Mouse (Mus musculus) right cerebral cortex, postnatal 10 days (tissue): ENCODE results near the gene Gm17387.

Experiments used
- DNase-seq, 2 experiments: peaks; one replicate each; pipeline ENCODE4 v3.0.0; 2021; ENCODE audit warnings: low spot score in 2 of 2

The Gm17387 gene

GRCm38 (mm10) chr7:141047581-141048225 is 18.8 kb downstream of the Gm17387 start:
- peak; percentile 84 to 90 for DNase-seq

DNA sequence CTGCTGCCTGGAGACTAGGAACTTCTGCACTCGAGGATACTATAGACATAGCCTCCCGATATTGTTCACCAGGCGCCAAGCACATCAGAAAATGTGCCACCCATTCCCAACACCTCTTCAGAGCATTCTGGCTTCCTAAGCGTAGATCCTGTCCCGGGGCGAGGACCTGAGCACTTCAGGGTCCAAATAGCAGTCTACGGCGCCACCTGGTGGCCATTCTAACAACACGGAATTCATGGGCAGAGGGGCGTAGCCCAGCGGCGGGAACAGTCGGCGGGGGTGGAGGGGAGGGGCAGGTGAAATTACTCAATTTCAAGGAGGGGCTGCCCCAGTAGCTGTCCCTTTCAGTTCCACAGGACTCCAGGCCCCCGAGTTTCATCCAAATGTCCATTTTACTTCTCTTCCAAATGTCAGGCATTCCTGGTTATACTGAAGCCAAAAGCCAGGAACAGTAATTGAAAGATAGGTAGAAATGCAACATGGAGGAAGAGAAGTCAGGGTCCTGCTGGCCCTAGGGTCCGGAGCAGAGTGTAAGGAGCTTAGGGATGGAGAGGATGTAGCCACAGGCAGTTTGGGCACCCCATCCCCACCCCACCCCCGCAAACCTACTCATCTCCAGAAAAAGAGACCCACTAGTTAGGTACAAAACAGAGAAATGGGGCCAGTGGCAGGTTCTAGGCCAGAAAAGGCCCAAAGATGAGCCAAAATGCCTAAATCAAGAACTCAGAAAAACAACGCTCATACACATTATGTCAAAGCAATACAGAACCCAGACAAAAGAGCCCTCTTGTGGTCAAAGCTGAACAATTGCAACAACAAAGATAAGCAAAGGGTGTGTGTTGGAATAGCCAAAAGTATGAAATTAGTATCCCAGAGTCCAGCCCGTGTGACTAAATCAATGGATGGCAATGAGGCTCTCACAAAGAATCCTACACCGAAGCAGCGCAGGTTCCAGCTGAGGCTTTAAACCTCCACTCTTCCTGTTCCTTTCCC is 19.6 kb downstream of the Gm17387 start:
- DNase-seq: peak; percentile 92 to 94

GRCm38 (mm10) chr7:141049326-141049725 is 20.4 kb downstream of the Gm17387 start:
- DNase-seq: no peak

- no peak for DNase-seq
Observed at GRCm38 (mm10) chr7:141051060-141051685, 22.2 kb downstream of the Gm17387 start.

GRCm38 (mm10) chr7:141052016-141052415 is 23.1 kb downstream of the Gm17387 start:
- no peak for DNase-seq

DNA sequence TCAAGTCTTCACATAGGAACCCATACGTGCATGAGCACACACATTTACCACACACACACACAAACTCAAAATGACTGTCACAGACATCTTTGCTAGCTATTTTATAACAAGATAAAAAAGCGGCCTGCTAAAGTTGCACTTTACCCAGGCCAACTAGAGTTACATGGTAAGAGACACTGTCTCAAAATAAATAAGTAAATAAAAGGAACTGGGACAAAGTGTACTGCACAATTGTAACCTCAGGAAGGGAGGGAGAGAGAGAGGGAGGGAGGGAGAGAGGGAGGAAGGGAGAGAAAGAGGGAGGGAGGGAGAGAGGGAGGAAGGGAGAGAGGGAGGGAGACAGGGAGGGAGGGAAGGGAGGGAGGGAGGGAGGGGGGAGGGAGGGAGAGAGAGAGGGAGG is 23.5 kb downstream of the Gm17387 start:
- no peak for DNase-seq

- no peak for DNase-seq
Observed at GRCm38 (mm10) chr7:141055785-141056184, 26.9 kb downstream of the Gm17387 start.

DNA sequence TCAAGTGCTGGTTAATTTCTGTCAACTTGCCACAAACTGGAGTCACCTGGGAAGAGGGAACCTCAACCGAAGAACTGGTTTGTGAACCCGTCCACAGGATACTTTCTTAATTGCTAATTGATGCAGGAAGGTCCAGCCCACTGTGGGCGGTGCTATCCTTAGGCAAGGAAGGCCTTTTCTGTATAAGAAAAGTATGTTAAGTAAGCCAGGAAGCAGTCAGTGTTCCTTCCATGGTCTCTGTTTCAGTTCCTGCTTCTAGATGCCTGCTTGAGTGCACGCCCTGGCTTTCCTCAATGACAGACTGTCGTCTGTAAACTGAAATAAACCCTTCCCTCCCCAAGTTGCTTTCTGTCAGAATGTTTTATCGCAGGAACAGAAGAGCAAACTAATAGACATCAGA is 28.0 kb downstream of the Gm17387 start:
- DNase-seq: no peak

DNA sequence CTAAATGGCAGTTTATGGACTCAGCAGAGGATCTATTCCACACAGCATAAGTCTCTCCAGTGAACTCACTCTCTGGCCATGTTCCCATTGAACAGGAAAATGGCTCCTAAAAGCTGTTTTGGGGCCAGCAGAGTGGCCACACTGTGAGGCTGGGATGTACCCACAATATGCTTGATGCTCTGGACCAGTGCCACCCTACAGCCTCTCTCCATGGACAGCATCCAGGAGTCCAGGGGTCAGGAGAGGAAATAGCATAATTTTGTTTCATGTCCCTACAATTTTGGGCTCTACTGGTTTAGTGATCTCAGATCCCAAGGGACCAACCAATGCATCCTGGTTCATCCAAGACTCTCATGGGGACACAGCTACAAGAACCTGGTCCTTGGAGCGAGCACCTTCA is 28.6 kb downstream of the Gm17387 start:
- no peak for DNase-seq

GRCm38 (mm10) chr7:141058601-141059341 is 29.8 kb downstream of the Gm17387 start:
- no peak for DNase-seq

GRCm38 (mm10) chr7:141059929-141060328 is 31.0 kb downstream of the Gm17387 start:
- no peak for DNase-seq

DNA sequence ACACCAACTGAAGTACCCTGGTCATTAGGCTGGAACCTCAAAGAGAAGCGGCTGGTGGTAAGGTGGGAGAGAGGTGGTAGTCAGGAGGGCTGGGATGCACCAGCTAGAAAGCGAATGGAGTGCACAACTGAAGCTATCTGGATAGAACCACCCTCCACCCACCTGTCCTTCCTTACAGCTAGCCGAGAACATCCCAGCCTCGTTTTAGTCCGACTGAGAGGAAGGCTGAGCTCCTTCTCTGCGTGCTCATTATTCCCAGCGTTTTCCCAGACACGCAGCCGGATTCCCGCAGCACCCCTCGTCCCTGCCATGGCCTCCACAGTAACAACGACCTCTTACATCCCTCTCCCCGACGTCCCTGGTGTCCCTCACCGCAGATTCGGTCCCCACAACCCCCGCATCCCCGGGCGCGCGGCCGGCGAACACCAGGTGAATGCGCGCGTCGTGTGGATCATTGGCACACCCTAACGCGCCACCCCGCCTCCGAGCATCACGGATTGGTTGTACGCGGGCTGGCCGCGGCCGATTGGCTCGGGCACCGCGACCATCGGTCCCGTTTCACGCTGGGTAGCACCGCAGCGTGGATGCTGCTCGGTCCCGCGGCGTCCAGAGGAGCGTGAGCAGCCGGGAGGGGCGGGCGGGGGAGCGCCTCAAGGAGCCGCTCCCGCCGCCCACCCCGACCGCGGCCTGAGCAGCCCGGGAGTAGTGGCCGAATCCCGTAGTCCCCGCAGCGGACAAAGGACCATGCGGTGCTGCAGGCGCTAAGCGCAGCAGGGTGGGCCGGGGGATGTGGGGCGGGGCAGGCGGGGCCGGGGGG is 31.7 kb downstream of the Gm17387 start, which contains the start of gene B4galnt4:
TSS of gene B4galnt4 (plus strand) at position 679 of the 817 bp plus-strand sequence.
- peak; percentile 96 to 97 for DNase-seq

- peak; percentile 64 to 65 for DNase-seq
Observed at GRCm38 (mm10) chr7:141061269-141061692, 32.4 kb downstream of the Gm17387 start.

GRCm38 (mm10) chr7:141062525-141062924 is 33.6 kb downstream of the Gm17387 start:
- peak in 1 of 2 experiments; percentile 57 for DNase-seq

GRCm38 (mm10) chr7:141063353-141063752 is 34.4 kb downstream of the Gm17387 start:
- peak in 1 of 2 experiments; percentile 59 for DNase-seq

DNA sequence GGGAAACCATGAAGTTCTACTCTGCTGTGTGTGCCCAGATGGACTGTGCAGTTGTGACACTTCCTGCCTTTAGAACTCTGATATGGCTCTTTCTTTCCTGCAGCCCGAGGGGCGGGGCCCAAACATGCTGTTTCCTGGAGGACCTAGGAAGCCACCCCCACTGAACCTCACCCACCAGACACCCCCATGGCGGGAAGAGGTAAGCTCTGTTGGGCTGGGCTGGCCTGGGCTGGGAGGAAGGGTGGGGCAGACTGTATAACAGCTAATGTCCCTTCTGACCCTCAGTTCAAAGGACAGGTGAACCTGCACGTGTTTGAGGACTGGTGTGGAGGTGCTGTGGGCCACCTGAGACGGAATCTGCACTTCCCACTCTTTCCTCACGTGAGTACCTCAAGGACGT is 35.2 kb downstream of the Gm17387 start:
- DNase-seq: no peak

DNA sequence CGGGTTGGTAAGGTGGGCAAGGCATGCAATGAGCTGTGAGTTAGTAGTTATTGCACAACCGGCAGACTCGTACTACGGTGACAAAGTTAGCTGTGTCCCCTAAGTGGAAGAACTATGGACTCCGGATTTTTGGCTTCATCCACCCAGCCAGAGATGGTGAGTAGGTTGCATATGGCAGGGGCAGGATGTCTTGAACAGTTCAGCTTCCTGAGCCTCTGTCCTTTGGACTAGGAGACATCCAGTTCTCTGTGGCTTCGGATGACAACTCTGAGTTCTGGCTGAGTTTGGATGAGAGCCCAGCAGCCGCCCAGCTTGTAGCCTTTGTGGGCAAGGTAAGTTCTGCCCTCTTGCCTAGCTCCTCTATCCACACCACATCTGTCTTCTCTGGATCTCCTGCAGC is 35.6 kb downstream of the Gm17387 start:
- DNase-seq: no peak

- DNase-seq: peak in 1 of 2 experiments; percentile 46
Observed at GRCm38 (mm10) chr7:141068351-141068750, 39.4 kb downstream of the Gm17387 start.

DNA sequence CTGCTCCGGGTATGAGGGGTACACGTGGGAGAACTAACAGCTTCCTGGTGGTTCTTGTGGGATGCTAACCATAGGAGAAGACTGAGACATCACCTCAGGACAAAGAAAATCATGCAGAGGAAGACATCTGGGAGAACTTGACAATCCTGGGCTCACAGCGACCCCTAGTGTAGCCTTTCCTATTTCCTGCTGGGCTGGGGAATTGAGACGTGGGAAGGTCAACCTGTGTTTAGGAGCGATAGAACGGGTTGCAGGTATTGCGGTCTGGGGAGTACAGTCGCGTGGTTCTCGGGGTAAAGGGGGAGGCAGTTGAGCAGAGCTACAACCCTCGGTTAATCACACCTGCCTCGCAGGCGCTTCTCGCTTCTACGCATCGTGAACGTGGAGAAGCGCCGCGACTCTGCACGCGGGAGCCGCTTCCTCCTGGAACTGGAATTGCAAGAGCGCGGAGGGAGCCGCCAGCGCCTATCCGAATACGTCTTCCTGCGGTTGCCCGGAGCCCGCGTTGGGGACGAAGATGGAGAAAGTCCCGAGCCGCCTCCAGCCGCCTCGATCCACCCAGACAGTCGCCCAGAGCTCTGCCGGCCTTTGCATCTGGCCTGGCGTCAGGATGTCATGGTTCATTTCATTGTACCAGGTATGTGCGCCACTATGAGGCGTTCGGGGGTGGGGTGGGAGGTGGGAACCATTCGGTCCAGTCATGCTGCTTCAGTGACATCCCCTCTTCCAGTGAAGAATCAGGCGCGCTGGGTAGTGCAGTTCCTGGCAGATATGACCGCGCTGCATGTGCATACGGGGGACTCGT is 41.3 kb downstream of the Gm17387 start:
- peak; percentile 83 to 84 for DNase-seq
